Mouse (Mus musculus): ENCODE measurements at regions not wholly inside any gene's neighbourhood (a gene's known extent, or its start where the extent isn't known, plus 50 kb on each side); places are given as distances from the start of the nearest gene placed in this dataset.
A peak's percentile ranks its signal among the peaks of the same experiment; 100 is the strongest.

DNA sequence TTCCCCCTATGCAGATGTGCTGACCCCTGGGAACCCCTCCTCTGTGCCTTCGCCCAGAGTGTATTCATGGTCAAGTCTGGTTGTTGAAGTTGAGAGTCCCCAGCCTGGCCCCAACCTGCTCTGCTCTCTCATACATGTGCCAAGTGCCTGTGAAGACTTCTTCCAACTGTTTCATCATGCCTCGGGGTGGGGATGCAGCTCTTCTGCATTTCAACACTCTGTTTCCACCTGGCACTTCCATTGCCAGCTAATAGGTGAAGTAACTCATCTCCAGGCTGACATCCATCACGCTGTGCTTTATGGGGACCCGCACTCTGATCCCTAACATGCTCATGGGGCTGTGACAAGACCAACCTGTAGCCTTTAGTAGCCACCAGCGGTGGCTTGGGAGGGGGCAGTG is 230.4 kb downstream of the 4933412E24Rik start:
- ATAC-seq: no peak

GRCm38 (mm10) chr15:59784556-59784929 is 231.9 kb downstream of the 4933412E24Rik start:
- no peak for ATAC-seq

- ATAC-seq: no peak
These were observed 232.4 kb downstream of the 4933412E24Rik start for GRCm38 (mm10) chr15:59783782-59784555.

DNA sequence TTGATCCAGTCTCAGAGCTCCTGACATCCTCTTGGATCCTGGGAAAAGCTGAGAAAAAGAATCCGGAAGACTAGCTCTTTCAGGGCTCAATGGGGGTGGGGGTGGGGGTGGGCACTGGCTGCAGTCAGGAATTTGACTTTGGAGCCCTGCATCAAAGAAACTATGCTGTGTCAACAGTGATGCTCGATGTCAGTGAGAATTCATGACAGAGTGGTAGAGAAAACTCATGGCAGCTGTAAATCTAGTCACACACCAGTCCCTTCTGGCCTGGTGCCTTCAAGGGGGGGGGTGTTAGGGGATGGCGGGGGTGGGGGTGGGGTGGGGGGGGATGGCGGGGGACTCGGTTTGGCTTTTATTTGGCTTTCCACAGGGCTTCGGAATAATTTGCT is 233.0 kb downstream of the 4933412E24Rik start:
- ATAC-seq: no peak

DNA sequence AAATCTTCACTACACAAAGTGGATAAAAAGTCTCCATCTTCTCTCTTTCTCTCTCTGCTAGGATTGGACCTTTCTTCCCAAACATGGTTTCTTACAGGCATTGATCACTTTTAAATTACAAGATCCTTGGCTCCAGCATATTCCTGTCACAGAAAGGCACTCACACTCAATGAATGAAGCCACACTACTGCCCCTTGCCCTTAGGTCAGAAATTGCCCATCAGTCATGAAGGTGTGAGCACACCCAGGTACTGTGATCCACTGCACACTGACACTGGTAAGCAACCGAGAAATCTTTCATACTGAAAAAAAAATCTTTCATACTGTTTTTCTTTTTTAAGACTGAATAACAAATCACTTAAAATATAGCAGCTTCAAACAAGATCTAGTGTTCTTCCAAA is 235.9 kb downstream of the 4933412E24Rik start:
- ATAC-seq: no peak

GRCm38 (mm10) chr15:59777307-59777871 is 239.0 kb downstream of the 4933412E24Rik start:
- ATAC-seq: no peak

DNA sequence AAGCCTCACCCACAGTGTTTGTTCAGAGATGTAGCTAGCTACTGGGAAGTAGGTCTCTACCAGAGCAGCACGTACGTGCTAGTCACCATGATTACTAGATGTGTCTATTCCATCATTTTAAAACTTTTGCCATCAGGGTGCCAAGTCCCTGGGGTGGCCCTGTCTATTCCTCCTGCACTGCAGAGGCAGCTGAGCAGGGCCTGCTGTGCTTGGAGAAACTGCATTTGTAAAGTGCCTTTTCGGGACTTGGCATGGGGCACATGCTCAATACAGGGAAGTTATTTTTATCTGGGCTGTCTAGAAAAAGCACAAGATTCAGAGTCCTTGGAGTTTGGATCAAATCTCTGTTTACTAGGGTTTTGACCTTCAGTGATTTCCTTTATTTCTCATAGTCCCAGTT is 240.6 kb downstream of the 4933412E24Rik start:
- ATAC-seq: no peak

GRCm38 (mm10) chr15:59773983-59774382 is 242.4 kb downstream of the 4933412E24Rik start:
- no peak for ATAC-seq

DNA sequence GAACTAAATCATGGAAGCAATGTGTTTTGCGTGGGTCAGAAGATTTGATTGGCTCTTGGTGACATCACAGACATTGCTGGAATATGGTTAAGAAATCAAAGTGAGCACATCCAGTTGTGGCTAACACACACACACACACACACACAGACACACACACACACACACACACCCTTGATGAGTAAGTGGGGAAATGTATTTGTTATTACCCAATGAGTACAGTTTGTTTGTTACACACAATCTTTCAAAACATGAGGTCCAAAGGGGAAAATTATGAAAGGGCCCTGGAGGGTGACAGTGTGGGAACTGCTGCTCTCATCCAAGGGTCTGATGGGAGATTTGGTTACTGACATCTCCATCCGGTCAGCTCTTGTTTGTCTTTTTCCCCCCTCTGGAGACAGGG is 243.8 kb downstream of the 4933412E24Rik start:
- ATAC-seq: no peak

GRCm38 (mm10) chr15:59762061-59762460 is 254.4 kb downstream of the 4933412E24Rik start:
- peak; percentile 52 for ATAC-seq

- ATAC-seq: no peak
These were observed 255.9 kb downstream of the 4933412E24Rik start for GRCm38 (mm10) chr15:59760490-59760889.

DNA sequence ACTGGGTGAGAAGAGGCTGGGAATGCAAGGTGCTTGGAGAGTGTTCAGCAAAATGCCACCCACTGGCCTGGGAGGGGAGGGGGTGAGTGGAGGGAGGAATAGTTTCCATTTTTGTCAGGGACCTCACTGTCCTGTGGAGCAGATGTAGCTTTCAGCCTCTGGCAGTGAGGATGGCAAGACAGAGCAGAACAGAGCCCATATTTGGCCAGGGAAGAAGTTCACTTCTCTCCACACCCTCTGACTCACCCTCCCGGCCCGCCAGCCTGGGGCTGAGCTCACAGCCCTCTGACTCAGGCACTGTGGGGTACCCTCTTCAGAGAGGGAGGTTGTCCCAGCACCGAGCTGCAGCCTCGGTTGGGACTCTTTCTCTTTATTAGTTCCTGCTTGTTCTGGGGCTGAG is 256.8 kb downstream of the 4933412E24Rik start:
- ATAC-seq: no peak

- no peak for ATAC-seq
These were observed 257.4 kb downstream of the 4933412E24Rik start for GRCm38 (mm10) chr15:59758971-59759370.

GRCm38 (mm10) chr15:59756141-59756540 is 260.3 kb downstream of the 4933412E24Rik start:
- ATAC-seq: no peak

GRCm38 (mm10) chr15:59754906-59755305 is 261.5 kb downstream of the 4933412E24Rik start:
- no peak for ATAC-seq

DNA sequence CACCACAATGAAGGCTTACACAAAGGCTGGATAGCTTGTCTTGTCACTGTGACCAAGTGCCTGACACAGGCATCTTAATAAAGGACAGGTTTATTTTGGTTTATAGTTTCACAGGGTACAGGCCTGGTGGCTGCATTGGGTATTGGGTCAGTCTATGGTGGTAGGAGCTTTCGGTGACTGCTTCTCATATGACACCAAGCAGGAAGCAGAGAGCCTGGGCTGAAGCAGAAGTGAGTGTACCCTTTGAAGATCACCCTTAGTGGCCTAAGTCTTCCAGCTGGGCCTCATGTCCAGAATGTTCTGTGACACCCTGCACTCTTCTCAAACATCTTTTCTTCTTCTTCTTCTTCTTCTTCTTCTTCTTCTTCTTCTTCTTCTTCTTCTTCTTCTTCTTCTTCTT is 264.1 kb downstream of the 4933412E24Rik start:
- ATAC-seq: no peak

DNA sequence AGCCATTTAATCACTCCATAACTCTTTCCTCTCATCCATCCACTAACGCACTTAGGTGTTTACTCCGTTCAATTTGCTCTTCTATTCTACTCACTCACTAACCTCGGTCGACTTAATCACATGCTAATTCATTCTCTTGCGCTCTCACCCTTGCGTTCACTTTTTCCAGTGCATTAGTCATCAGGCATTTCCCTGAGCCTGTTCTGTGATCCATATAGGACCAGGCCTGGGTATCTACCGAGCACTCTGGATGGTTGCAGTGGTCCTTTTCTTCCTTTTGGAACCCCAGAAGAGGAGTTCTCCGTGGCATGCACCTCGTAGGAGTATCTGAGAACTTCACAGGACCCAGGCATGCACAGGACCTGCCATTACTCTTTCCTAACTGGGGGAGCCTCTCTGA is 270.1 kb downstream of the 4933412E24Rik start:
- ATAC-seq: no peak

- no peak for ATAC-seq
These were observed 271.9 kb downstream of the 4933412E24Rik start for GRCm38 (mm10) chr15:59744411-59744931.

- ATAC-seq: peak; percentile 74
These were observed 277.2 kb downstream of the 4933412E24Rik start for GRCm38 (mm10) chr15:59739197-59739596.

- peak; percentile 38 for ATAC-seq
These were observed 279.2 kb downstream of the 4933412E24Rik start for GRCm38 (mm10) chr15:59737247-59737646.

- no peak for ATAC-seq
These were observed 282.0 kb downstream of the 4933412E24Rik start for GRCm38 (mm10) chr15:59734376-59734775.

DNA sequence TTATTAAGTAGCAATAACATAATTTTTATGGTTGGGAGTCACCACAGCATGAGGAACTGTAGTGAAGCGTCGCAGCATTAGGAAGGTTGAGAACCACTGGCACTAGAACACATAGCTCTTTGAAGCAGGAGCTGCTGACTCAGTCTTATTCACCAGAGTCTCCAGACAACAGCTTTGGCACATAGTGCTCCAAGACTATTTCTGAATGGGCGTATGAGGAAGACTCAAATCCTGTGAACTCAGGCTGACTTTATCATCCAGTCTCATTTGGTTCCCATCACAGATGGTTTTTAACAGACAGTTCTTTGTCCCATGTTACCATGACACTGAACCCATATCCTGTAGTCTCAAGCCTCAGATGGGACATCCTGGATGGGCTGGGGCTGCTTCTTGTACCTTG is 282.5 kb downstream of the 4933412E24Rik start:
- no peak for ATAC-seq

- no peak for ATAC-seq
These were observed 283.2 kb downstream of the 4933412E24Rik start for GRCm38 (mm10) chr15:59733031-59733810.

Data from activated CD4-positive, CD25-positive, alpha-beta regulatory T cell, adult 4 months (primary cell).